Comparison of ENCODE assay signal across 22 mouse cellular contexts in genomic region chr4:41082803-41083202, GRCm38 (mm10). TPM values are rescaled to one million over a fixed set of nuclear protein-coding genes. Genes with fewer than 3 reads are reported as not detected.
"Had no signal": no experiment of that assay in that cellular context is flagged by ENCODE, and none has a peak within 500 bp of the region (broad histone marks: within the 10 kb centered on the region; RNA-seq: fewer than 3 reads in every experiment).

No protein-coding gene starts in this region.

RNA-seq across cellular contexts. Expression of gene Aqp3, which starts 15.2 kb away (rescaled TPM):
- total RNA-seq: gastrocnemius, adult 18-20 months; gastrocnemius, adult 8-10 months; gastrocnemius, postnatal 14 days; gastrocnemius, postnatal 36 days; heart, adult 2 months; heart, postnatal 25 days; layer of hippocampus, adult 18-20 months; layer of hippocampus, adult 8-10 months; layer of hippocampus, postnatal 36 days; left cerebral cortex, adult 18-20 months; left cerebral cortex, adult 8-10 months; left cerebral cortex, postnatal 10 days; left cerebral cortex, postnatal 25 days had no signal

RNA-seq across cellular contexts. Expression of gene Aqp7, which starts 34.9 kb away (rescaled TPM):
- total RNA-seq: layer of hippocampus, adult 8-10 months; layer of hippocampus, postnatal 14 days; layer of hippocampus, postnatal 36 days; left cerebral cortex, adult 18-20 months; left cerebral cortex, adult 8-10 months; left cerebral cortex, postnatal 10 days; left cerebral cortex, postnatal 25 days; left cerebral cortex, postnatal 4 days had no signal
- polyA plus RNA-seq: heart, embryonic 12.5 days; heart, embryonic 14.5 days; hindbrain, embryonic 10.5 days; hindbrain, embryonic 12.5 days; hindbrain, embryonic 14.5 days; hindbrain, embryonic 16.5 days; limb, embryonic 11.5 days had no signal
